Mouse (Mus musculus) lung, adult 10 weeks (tissue): ENCODE measurements around the gene Meox1. TPM values are rescaled to one million over a fixed set of nuclear protein-coding genes. Genes with fewer than 3 reads are reported as not detected.

Experiments used
- polyA plus RNA-seq: library from polyadenylated mRNA; stranded (reverse); fragments of 350-450 nt; fragmentation: Illumina TruSeq; extraction: RNeasy Lipid Tissue Mini Kit (QIAGEN cat#74804); gene quantifications from one replicate; pipeline ENCODE4 v1.2.3, GENCODE M21; 2014; ENCODE audit warnings: low read depth, low replicate concordance; ENCODE audit not compliant: insufficient read depth

Gene Meox1
- polyA plus RNA-seq, result 11.6 TPM

DNA sequence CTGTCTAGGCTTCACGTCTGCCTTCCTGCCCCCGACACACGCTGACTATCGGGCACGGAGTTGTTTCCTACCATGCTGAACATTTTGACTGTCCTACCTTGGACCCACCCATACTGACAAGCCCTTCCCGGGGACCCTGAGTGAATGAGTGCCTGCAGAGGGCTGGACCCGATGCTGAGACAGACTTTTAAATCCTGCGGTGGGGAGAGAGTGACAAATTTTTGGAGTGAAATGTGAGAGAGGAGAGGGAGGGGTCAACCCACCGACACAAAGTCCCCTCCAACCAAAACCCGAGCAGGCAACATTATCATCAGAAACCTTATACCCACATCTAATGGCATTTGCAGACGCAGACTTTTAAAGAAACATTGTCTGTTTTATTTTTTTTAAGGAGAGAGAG, at the start of gene Meox1:
Gene Meox1, minus strand, starts transcription at position 171 of the 400 bp plus-strand sequence.

Other genes with a start within 250 kb of the Meox1 start
- 84.0 TPM for gene Arl4d, start 228.8 kb downstream of the Meox1 start, polyA plus RNA-seq
- 9.0 TPM for gene Dhx8, start 161.5 kb downstream of the Meox1 start, polyA plus RNA-seq
- gene Etv4, start 109.0 kb downstream of the Meox1 start, polyA plus RNA-seq, result 0.19 TPM
- gene Sost, start 72.6 kb upstream of the Meox1 start, polyA plus RNA-seq, result 1.8 TPM
- not detected for gene Cfap97d1, start 89.9 kb upstream of the Meox1 start, polyA plus RNA-seq
- gene Dusp3, start 92.6 kb upstream of the Meox1 start, polyA plus RNA-seq, result 73.3 TPM
- 1.9 TPM for gene Mpp3, start 134.1 kb upstream of the Meox1 start, polyA plus RNA-seq
- gene Cd300lg, start 147.1 kb upstream of the Meox1 start, polyA plus RNA-seq, result 11.4 TPM
- 3.7 TPM for gene Mpp2, start 194.1 kb upstream of the Meox1 start, polyA plus RNA-seq
- 2.6 TPM for gene Ppy, start 206.9 kb upstream of the Meox1 start, polyA plus RNA-seq
- gene Pyy, start 213.5 kb upstream of the Meox1 start, polyA plus RNA-seq, result not detected